Mouse (Mus musculus) bone marrow macrophage, adult 2 months (primary cell): Measurements from ENCODE around the gene Sema4c. TPM values are rescaled to one million over a fixed set of nuclear protein-coding genes. Genes with fewer than 3 reads are reported as not detected.

Experiments
- H3K27ac ChIP-seq: 2 replicates; pipeline ENCODE4 v1.5.1; 2012; ENCODE audit warnings: low read depth, low read length; ENCODE audit not compliant: insufficient read depth
- H3K4me1 ChIP-seq: 2 replicates; pipeline ENCODE4 v1.6.1; 2012; ENCODE audit warnings: low read length; ENCODE audit not compliant: control insufficient read depth, insufficient read depth
- H3K4me3 ChIP-seq: 2 replicates; pipeline ENCODE4 v1.5.1; 2012; ENCODE audit warnings: mild to moderate bottlenecking, low read length, moderate library complexity; ENCODE audit not compliant: insufficient read depth
- CTCF ChIP-seq: IDR thresholded peaks from 2 replicates; pipeline ENCODE4 v1.5.1; 2012; ENCODE audit warnings: low read depth, mild to moderate bottlenecking, low read length, moderate library complexity
- POLR2A ChIP-seq: IDR thresholded peaks from 2 replicates; pipeline ENCODE4 v1.6.1; 2012; ENCODE audit warnings: mild to moderate bottlenecking, low read depth, low read length, borderline replicate concordance
- polyA plus RNA-seq: library from polyadenylated mRNA; stranded (reverse); fragments of >200 nt; gene quantifications from 2 replicates; pipeline ENCODE4 v1.2.4, GENCODE M21; 2012; ENCODE audit not compliant: missing spikeins, insufficient read depth, insufficient read length

The Sema4c gene
- polyA plus RNA-seq, 1 experiment: 2.4 TPM

DNA sequence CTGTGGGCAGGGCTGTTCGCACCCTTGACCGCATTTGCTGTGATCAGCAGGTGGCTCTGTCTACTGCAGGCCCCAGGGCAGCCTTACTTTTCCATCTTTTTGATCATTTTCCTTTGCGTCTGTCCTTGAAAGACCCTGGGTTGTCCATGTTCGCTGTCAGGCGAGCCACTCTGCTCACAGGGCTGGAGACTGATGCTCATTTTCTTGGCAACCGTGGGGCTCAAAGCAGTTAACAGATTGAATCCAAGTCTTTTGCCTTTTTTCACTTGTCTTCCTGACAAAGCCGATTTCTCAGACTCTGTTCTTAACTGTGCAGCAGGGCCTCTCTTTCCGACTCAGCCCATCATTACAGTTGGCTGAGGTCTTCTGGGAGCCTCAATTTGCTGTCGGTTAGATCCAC is 32.5 kb upstream of the Sema4c start:
- TF ChIP-seq CTCF (no peak), POLR2A (no peak)
- peaks cover 28% of the 10 kb centered on the region for H3K4me1 ChIP-seq
- no peak overlapping the region for H3K27ac ChIP-seq
- H3K4me3 ChIP-seq: no peak overlapping the region

DNA sequence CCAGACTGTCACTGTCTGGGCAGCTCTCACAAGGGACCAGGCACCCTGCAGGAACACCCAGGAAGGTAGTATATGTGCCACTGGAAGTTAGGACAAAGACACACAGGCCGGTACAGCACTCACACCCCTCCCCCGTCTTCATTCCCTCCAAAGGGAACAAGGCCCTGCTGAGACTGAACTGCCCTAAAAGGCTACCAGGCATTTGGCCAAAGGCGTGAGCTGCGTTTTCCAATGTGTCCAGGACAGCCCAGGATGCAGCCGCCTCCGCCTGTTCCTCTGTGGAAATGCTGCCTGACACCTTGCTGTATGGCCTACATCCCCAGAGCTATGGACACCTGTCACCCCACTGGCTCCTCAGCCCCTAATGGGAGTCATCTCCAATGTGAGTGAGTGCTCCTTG is 31.3 kb upstream of the Sema4c start:
- H3K27ac ChIP-seq: no peak overlapping the region
- no peak overlapping the region for H3K4me3 ChIP-seq
- H3K4me1 ChIP-seq: peaks cover 28% of the 10 kb centered on the region
- no peak for TF ChIP-seq POLR2A
- no peak for TF ChIP-seq CTCF

DNA sequence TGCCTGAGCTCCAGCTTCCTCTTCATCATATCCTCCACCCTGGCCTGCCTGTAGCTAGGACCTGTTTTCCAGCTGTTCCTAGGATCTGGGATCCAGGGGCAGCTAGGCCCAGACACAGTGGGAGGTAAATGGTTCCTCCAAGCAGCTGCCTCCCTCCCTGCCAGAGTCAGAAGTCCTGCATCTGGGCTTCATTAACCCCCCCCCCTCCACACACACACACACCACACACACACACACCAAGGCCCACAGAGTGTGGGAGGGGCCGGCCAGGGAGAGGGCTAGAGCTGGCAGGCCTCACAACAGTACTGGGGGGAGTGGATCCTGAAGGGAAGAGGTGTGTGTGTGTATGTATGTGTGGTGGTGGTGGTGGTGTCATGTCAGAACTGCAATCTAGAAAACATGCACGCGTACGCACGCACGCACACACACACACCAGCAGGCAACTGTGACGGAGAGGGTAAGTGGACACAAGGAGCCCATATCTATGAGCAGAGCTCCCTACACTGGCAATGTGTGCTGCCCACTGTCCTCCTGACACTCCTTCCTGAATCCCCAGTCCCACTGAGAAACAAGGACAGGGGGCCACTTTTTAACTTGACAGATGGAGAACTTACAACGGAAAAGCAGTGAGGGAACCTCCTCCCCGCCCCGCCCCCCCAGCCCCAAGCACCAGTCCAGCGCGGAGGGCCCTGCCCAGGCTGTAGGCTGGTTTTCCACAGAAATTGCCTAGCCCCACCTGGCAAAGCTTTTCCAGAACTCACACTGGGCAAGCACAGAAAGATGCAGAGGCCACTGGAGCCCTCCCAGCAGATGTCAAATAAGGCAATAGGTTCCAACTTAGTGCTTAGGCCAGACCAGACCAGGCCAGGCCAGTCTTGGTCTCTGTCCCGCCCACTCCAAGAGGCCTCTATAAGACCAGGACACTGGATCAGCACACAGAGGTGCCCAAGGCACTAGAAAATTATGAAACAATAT is 30.6 kb upstream of the Sema4c start:
- H3K4me3 ChIP-seq: no peak overlapping the region
- peaks cover 28% of the 10 kb centered on the region for H3K4me1 ChIP-seq
- TF ChIP-seq CTCF: no peak
- no peak for TF ChIP-seq POLR2A
- H3K27ac ChIP-seq: no peak overlapping the region

DNA sequence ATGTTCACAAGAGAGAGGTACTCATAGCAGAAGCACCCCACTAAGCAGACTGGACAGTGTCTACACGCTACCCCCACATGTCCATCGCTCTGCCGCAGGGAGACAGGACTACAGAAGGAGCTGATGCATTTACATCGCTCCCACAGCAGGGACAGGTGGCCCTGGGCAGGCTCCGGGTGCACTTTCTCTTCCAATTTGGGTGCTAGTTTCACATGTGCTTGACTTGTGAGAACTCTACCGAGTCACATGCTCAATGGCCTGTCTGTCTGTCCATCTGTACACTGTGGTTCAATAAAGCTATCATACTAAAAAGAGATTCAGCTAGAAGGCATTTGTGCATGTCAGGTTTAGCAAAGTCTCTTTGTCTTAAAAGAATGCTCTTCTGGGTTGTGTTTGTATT is 29.7 kb upstream of the Sema4c start:
- Histone ChIP-seq H3K4me1 (peaks cover 28% of the 10 kb centered on the region), H3K27ac (no peak overlapping the region), H3K4me3 (no peak overlapping the region)
- TF ChIP-seq POLR2A (no peak), CTCF (no peak)

DNA sequence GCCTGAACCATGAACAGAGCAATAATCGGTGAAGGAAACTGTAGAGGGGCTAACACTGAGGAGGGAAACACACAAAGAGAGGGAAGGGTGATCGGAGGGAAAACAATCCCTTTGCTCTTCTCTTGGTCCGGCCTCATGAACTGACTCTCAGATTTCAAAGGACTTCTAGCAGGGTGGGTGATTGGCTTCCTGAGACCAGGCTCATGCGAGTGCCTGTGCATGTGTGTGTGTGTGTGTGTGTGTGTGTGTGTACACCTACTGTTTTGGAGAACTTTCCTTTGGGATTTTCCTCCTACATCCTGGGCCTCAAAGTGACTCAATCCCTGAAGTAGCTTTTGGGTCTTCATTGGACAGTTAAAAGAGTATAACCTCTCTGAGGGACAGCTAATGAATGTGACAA is 28.1 kb upstream of the Sema4c start:
- no peak overlapping the region for H3K27ac ChIP-seq
- peaks cover 21% of the 10 kb centered on the region for H3K4me1 ChIP-seq
- no peak for TF ChIP-seq CTCF
- no peak for TF ChIP-seq POLR2A
- no peak overlapping the region for H3K4me3 ChIP-seq

DNA sequence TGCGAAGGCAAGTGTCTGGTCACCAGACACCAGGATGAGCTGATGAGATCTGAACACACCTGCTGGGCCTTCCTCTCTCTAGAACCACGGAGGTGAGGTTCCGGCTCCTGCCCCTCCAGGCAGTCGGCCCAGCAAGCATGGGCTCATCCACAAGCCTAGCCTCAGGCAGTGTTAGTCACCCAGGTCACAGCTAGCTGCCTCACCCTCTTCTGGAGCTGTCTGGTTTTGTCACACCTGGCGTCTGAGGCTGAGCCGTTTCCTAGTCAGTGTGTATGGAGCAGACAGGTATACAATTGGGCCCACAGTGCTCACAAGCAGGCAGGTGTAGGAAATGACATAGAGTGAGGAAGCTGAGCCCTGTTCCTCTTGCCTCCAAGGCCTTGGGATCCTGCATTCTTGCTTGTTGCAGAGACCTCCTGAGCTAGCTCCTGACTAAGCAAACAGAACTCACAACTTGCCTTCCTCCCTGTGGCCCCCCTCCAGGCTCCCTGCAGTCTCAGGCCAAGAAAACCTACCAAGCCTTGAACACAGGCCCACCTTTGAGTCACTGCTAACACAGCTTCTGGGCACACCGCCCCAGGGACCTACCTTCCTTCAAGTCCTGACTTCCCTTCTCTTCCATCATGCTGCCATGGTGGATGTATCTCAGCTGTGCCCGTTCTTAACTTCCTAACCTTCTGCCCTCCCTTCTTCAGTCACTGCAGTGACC is 25.4 kb upstream of the Sema4c start:
- Histone ChIP-seq H3K4me3 (no peak overlapping the region), H3K27ac (no peak overlapping the region), H3K4me1 (no peaks in the 10 kb centered on the region)
- TF ChIP-seq CTCF: no peak
- no peak for TF ChIP-seq POLR2A

DNA sequence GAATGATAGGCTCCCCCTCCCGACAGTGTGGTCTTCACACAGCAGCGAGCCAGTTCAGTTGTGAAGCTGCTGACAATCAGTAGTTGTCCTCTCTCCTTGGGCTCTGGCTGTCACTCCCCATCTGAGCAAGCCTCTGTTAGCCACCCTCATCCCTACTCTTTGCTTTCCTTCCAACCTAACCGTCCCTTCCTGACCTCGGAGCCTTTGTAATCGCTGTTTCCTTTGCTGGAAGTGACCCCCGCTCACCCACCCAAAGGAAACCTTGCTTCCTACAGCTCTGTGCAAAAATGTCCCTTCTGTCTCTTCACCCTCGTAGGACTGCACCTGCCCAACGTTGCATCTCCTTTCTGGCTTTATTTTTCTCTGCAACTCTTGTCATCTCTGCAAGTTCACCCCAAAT is 24.1 kb upstream of the Sema4c start:
- TF ChIP-seq CTCF: no peak
- no peak for TF ChIP-seq POLR2A
- H3K27ac ChIP-seq: no peak overlapping the region
- no peak overlapping the region for H3K4me3 ChIP-seq
- H3K4me1 ChIP-seq: no peaks in the 10 kb centered on the region

DNA sequence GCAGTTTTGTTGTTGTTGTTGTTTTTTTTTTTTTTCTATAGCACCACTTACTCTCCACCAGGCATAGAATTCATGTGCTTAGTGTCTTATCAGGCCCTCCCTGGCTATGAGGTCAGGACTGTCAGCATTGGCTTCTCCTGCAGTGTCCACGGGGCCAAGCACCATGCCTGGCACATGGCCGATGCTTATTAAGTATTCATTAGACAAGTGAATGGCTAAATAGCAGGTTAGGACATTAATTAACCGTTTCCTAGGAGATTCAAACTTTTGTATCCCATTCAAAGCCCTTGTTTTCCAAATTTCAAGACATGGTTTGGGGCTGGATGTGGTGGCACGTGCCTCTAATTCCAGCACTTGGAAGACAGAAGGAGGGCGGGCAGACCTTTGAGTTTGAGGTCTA is 23.1 kb upstream of the Sema4c start:
- no peaks in the 10 kb centered on the region for H3K4me1 ChIP-seq
- no peak overlapping the region for H3K27ac ChIP-seq
- no peak overlapping the region for H3K4me3 ChIP-seq
- no peak for TF ChIP-seq CTCF
- TF ChIP-seq POLR2A: no peak

DNA sequence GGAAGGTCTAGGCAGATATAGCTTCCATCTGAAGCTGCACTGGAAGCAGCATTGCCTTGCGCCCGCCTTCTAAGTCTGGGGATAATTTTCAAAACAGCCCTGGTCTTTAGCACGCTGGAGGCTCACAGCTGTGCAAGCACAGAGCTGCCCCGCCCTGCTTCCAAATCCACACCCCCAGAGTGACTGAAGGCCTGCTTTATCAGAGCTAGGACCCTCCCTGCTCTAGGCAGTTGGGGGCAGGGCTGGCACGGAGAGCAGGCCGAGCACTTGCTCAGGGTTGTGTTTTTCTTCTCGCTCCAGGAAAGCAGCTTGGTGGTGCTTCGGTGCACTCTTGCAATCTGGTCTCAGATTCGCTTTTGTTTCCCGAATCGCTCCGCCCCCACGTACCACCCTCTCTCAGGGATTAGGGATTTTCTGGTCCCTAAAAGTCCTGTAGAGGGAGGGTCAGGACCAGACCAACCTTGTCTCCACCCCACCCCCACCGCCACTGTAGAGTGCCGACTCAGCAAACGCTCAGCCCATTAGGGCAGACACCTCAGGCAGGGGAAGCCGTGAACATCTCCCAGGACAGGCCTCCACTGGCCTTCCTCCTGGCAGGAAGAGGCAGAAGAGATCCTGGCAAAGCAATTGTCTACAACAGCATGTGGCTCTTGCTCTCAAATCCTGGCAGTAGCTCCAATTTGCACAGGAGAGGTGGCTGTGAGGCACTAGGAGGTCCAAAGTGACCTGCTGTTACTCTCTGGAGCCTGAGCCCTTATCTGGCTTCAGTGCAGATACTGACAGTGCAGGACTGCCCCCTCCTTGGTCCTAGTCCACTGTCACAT is 22.4 kb upstream of the Sema4c start:
- TF ChIP-seq CTCF (no peak), POLR2A (no peak)
- Histone ChIP-seq H3K27ac (no peak overlapping the region), H3K4me3 (no peak overlapping the region), H3K4me1 (0 out of 2 replicates have a peak, but pooled peaks cover under 1% of the 10 kb centered on the region)

DNA sequence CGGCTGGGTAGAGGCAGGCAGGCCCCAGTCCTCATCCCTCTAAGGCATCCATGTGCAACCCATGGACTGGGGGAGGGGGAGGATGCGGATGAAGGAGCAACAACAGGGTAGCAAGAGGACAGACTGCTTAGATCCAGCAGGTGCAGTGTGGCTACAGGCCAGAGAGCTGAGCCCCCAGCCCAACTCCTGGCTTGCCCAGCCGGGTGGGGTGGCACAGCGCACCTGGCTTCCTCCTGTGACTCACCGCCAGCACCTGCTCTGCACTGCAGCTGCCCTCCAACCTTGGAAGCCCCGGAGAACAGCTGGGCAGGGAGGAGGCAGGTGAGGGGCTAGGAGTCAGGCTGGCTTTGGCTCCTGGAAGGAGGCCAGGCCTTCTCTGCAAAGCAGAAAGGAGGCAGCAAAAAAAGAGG is 21.8 kb upstream of the Sema4c start:
- H3K4me1 ChIP-seq: 0 out of 2 replicates have a peak, but pooled peaks cover 2% of the 10 kb centered on the region
- no peak overlapping the region for H3K27ac ChIP-seq
- H3K4me3 ChIP-seq: no peak overlapping the region
- TF ChIP-seq CTCF: no peak
- TF ChIP-seq POLR2A: no peak
